Mouse (Mus musculus) cortical plate, adult 2 months (tissue): ENCODE measurements at regions not wholly inside any gene's neighbourhood (a gene's known extent, or its start where the extent isn't known, plus 50 kb on each side); places are given as distances from the start of the nearest gene placed in this dataset.

Experiments
- H3K27ac ChIP-seq: fragments of 200-500 bp; 2 replicates; pipeline ENCODE4 v1.5.1; 2012; ENCODE audit warnings: low read length, control low read depth, inconsistent platforms; ENCODE audit not compliant: insufficient read depth
- H3K4me1 ChIP-seq: fragments of 200-500 bp; 2 replicates; pipeline ENCODE4 v1.6.1; 2011; ENCODE audit warnings: low read length; ENCODE audit not compliant: control insufficient read depth, insufficient read depth
- H3K4me3 ChIP-seq: fragments of 200-500 bp; 2 replicates; pipeline ENCODE4 v1.5.1; 2011; ENCODE audit warnings: mild to moderate bottlenecking, low read length, control low read depth; ENCODE audit not compliant: insufficient read depth
- CTCF ChIP-seq: fragments of 200-500 bp; IDR thresholded peaks from 2 replicates; pipeline ENCODE4 v1.5.1; 2011; ENCODE audit warnings: mild to moderate bottlenecking, control low read depth, low read length; ENCODE audit not compliant: insufficient read depth; ENCODE audit errors: extremely low read depth
- POLR2A ChIP-seq: fragments of 200-500 bp; IDR thresholded peaks from 2 replicates; pipeline ENCODE4 v1.6.1; 2011; ENCODE audit warnings: mild to moderate bottlenecking, low read length, control low read depth; ENCODE audit not compliant: insufficient read depth; ENCODE audit errors: extremely low read depth

DNA sequence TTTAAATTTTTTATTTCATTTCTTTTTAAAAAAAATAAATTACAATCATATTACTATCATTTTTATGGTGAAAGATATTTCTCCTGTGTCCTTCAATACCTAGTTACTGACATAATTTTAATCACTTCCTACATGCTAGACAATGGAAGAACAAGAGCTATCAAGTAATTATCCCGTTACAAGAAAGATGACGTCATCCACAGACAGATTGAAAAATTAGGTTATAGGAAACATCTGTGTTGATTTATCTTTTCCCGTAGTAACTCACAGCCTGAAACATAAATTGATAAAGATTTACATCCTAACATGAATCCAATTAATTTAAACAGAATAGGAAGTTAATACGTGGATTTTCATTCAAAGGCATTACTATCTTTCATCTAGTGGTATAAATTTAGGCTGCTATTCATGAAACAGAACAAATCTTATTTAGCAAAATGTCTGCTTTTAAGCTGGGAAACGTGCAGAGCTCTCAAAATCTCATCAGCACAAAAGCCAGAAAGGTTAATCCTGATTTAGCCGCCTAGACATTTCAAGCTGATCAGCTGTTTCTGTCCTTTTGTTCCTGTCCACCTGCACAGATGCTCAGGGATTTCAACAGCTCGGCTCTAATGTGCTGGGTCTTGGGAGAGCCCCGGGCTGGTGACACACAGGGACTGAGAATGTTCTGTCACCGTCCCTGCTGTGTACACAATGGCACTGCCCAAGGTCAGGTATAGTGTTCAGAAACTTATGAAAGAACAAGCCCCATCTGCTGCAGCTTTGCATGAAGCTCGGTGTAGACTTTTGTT lies 189.0 kb upstream of the Cd180 start:
- Histone ChIP-seq H3K4me3 (no peak overlapping the region), H3K27ac (no peak overlapping the region), H3K4me1 (no peaks in the 10 kb centered on the region)
- TF ChIP-seq POLR2A (no peak), CTCF (no peak)

DNA sequence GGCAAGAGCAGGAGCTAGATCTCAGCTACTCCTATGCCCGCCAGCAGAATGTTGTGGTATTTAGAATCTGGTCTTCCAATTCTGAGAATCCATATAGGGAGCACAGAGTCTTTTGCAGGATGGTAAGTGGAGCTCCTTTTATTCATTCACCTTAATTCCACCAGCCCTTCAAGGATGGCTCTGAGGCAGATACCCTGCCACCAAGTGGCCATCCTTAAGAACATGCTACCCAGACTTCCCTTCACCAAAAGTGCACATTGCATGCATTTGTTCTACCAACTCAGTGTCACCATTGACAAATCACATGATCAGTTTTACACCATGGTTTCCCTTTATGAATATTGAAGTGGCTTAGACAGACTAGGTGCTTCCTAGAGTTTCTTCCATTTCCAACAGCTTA lies 186.1 kb upstream of the Cd180 start:
- TF ChIP-seq CTCF (peak; percentile 68), POLR2A (no peak)
- H3K4me3 ChIP-seq, result no peak overlapping the region

DNA sequence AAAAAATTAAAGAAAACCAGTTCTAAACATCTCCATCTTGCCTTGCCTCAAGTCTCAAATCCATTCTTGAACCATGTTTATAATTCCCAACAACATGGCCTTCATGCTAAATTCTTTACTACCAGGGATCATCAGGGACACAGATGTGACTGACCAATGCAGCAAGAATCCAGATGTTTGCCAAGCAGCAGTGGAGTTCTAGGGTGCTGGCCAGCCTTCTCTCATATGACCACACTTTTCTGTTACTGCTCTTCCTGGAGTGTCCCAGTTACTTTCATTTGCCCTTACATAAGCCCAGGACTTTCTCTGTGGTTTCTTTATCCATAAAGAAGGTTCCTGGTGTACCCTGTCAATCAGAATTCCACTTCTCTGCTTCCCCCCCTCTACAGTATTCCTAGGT lies 185.4 kb upstream of the Cd180 start:
- Histone ChIP-seq H3K4me1 (no peaks in the 10 kb centered on the region), H3K4me3 (no peak overlapping the region), H3K27ac (no peak overlapping the region)
- TF ChIP-seq POLR2A (no peak), CTCF (no peak)

More for the DNA sequence above, 186.1 kb upstream of the Cd180 start:
- H3K27ac ChIP-seq, result no peak overlapping the region
- no peaks in the 10 kb centered on the region for H3K4me1 ChIP-seq

DNA sequence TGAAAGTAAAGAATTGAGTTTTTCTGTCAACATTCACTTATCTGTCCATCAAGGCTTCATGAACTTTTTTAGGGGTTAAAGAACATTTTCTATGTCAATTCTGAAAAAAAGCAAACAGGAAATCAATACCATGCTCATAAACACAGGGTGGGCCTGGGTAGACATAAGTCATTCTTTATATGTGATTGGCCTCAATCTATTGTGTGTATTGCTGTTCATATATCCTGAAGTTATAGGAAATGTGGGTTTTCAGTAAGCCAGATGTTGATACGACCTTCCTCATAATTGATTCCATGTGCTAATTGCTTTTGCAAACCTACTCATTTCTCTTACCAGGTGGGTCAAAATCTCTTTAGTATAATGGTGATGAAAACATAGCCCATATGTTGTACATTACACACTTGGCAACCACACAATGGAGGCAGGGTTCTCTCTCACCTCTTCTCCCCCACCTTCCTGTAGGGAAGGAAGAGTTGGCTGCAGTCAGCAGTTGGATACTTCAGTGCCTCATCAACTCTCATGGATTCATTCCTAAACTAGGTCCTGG lies 182.6 kb upstream of the Cd180 start:
- no peaks in the 10 kb centered on the region for H3K4me1 ChIP-seq
- no peak overlapping the region for H3K27ac ChIP-seq
- TF ChIP-seq CTCF (no peak), POLR2A (no peak)
- no peak overlapping the region for H3K4me3 ChIP-seq

DNA sequence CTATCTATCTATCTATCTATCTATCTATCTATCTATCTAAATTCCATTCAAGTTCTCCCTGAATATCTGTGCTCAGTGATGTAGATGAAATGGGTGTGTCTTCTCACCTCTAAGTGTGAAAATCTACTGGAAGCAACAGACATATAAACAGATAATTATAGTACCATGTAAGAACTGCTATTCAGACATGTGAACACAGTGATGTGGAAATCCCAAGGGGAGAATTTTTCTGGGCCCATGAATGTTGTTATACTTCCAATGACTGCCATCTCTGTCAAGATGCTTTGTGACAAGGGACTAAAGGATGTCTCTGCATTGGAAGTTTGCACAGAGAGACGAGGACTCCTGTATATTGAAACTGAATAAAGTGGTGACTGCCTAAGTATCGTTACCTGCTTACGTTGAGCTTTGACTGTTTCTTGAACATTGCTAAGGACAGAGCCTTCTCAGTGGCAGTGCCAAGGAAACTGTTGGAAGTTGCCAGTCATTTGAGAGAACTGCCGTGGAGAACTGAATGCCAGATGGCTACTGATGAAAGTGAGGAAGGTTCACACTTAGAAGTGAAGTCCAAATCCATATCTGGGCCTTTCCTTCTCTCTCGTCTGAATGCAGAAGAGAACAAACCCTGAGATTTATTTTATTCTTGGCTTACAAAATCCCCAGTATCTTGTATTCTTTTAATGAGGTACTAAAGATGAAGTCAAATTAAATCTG lies 175.0 kb upstream of the Cd180 start:
- Histone ChIP-seq H3K4me3 (no peak overlapping the region), H3K4me1 (no peaks in the 10 kb centered on the region), H3K27ac (no peak overlapping the region)
- TF ChIP-seq CTCF (no peak), POLR2A (no peak)

DNA sequence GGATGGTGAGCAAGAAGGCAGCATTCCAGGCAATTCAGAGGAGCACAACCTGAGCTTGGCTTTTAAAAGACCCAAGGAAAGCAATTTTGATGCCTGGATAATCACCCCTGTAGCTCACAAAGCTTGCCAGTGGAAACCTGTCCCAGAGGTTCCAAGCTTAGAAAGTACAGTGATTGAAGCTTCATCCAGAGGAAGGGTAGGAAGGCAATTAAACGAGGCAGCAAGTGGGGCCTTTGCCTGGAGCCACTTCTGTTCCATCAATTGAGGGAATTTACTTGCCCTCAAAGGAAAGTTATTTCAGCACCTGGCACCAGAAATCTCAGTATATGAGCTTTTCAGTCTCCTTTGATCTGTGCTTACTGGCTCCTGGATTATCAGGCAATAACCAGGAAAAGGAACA lies 171.9 kb upstream of the Cd180 start:
- TF ChIP-seq POLR2A (no peak), CTCF (no peak)
- Histone ChIP-seq H3K4me3 (no peak overlapping the region), H3K4me1 (no peaks in the 10 kb centered on the region), H3K27ac (no peak overlapping the region)

DNA sequence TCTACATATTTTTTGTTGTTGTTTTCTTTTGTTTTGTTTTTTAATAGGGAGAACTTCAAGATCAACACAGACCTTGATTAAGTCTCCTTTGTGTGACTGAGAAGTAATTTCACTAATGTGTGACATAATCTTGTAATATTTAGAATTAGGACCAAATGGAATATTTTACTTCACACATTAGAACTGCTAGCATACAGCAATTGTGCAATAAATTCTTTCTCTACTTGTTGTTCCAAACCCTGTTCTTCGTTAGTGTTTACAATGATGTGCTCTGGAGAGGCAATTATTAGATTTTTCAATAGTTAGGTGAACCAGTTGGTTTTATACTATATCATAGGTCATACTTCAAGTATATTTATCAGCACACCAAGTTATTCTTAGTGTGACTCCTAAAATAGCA lies 171.3 kb upstream of the Cd180 start:
- no peak for TF ChIP-seq POLR2A
- no peak for TF ChIP-seq CTCF
- H3K27ac ChIP-seq, result no peak overlapping the region
- no peak overlapping the region for H3K4me3 ChIP-seq
- H3K4me1 ChIP-seq, result no peaks in the 10 kb centered on the region

DNA sequence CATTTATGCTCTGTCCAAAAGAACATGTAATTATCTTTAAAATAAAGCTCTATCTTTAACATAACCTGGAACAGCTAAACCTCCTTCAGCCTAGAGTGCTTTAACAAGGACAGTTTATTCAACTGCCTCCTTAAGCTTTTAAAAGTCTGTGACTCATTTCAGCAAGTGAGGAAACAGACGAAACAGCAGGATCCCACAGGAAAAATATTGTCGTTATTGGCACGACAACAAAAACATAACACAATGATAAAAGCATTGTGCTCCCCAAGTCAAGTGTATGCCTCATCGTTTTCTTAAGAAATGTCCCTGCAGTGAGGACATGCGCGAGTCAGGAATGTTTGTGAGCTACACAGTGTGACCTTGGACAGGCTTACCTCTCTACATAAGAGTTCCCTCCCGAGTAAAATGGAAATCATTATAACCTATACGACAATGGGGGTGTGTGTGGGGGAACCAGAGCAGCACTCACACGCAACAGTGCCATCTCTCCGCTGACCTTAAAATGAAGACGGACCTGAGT lies 166.7 kb upstream of the Cd180 start:
- Histone ChIP-seq H3K4me3 (no peak overlapping the region), H3K4me1 (no peaks in the 10 kb centered on the region), H3K27ac (no peak overlapping the region)
- TF ChIP-seq POLR2A, result no peak
- TF ChIP-seq CTCF, result no peak

DNA sequence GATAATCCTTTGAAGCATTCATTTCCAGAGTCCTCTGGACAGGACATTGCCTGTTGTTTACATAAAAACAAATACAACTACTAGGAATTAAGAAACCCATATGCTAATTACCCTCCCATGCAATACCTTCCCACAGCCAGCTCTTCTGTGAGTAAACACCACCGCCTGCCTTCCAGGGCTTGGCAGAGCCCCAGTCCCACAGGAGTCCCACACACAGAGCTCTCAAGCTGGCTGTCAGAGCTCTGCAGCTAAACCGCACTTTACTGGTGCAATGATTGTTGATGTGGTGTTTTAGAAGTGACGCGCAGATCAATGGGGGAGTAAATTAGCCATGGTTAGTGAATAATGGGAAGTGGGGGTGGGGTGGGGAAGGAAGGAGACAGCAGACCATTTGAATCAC lies 159.6 kb upstream of the Cd180 start:
- TF ChIP-seq CTCF (no peak), POLR2A (no peak)
- no peak overlapping the region for H3K27ac ChIP-seq
- no peaks in the 10 kb centered on the region; the same call in 1 of the 2 replicates for H3K4me1 ChIP-seq
- H3K4me3 ChIP-seq, result no peak overlapping the region
